Mouse (Mus musculus): ENCODE measurements around the gene Ndufb3.

GRCm38 (mm10) chr1:58585373-58586170 lies 612 bp upstream of the Ndufb3 start:
- TF ChIP-seq CTCF (IDR thresholded peaks at IDR 0.05; ENCODE audit: low read depth, low read length), result no peak
- TF ChIP-seq POLR2AphosphoS5 (IDR thresholded peaks at IDR 0.05; ENCODE audit: insufficient replicate concordance, low read depth, low read length), result no peak
- TF ChIP-seq TAL1 (conservative IDR thresholded peaks at IDR 0.05; ENCODE audit: low read depth, low read length), result no peak
- TF ChIP-seq GATA1 (IDR thresholded peaks at IDR 0.05; ENCODE audit: borderline replicate concordance, low read length), result no peak

Measured in G1E (cell line).